Mouse (Mus musculus): ENCODE results near the gene Il11ra1. TPM values are rescaled to one million over a fixed set of nuclear protein-coding genes. Genes with fewer than 3 reads are reported as not detected.

Gene Il11ra1
- polyA plus RNA-seq, 1 experiment = 3.3 TPM

DNA sequence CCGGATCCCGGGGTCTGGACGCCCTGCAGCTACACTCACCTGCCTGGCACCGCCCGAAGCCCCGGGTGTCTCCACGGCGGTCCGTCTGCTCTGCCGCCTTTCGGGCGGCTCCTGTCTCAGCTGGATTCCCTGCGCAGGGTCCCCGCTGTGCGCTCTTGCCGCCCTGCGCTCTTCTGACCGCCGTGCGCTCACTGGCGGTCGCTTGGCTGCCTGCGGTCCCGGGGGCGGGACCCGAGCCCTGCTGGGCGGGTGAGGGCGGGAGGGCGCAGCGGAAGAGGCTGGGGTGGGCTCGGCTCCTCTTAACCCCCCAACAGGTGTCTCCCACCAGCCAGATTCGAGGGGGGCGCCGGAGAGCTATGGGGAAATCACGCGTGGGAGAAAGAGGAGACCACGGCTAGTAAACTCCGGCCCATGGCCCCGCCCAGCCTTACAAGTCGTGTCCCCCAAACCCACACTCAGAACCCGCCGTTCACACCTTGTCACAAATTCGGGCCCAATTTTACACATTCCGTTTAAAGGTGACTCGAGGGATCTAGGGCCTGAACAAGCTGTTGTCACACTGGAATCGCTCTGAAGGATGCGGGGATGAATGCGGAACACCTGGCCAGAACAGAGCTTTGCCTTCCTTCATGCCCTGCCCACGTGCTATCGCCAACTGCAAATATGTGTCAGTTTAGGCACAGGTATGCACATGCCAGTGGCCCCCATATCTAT lies 31.4 kb downstream of the Il11ra1 start, which contains the start of gene Arid3c:
Gene Arid3c, minus strand, starts transcription at position 91 of the 714 bp plus-strand sequence.
- Histone ChIP-seq H3K79me2 (ENCODE audit: control insufficient read depth, insufficient read depth) (no peaks in the 10 kb centered on the region), H3K4me2 (ENCODE audit: low read depth) (peak within 1 kb of the TSS; percentile 34)
- TF ChIP-seq MYOG (IDR thresholded peaks at IDR 0.05; ENCODE audit: control insufficient read depth in 1 of 3, insufficient read depth in 1 of 3, insufficient read length in 2 of 3, low read depth in 2 of 3) (no peak), POLR2A (IDR thresholded peaks at IDR 0.05; ENCODE audit: insufficient read length, low read depth) (no peak), REST (IDR thresholded peaks at IDR 0.05; ENCODE audit: insufficient read depth, insufficient read length) (no peak), MYOD1 (IDR thresholded peaks at IDR 0.05; ENCODE audit: control insufficient read depth in 1 of 3, insufficient read length in 2 of 3, low read depth in 2 of 3) (no peak), CEBPB (IDR thresholded peaks at IDR 0.05; ENCODE audit: insufficient read depth, poor library complexity, severe bottlenecking) (no peak), SRF (IDR thresholded peaks at IDR 0.05; ENCODE audit: control insufficient read depth, insufficient read length, low read depth) (no peak), TCF3 (IDR thresholded peaks at IDR 0.05; ENCODE audit: insufficient read length, low read depth) (no peak), MAX (IDR thresholded peaks at IDR 0.05; ENCODE audit: low read depth) (no peak), TCF12 (IDR thresholded peaks at IDR 0.05; ENCODE audit: insufficient read depth, poor library complexity, severe bottlenecking) (no peak), E2F4 (IDR thresholded peaks at IDR 0.05; ENCODE audit: insufficient read depth) (no peak), USF1 (IDR thresholded peaks at IDR 0.05; ENCODE audit: low read depth) (no peak), POLR2AphosphoS2 (IDR thresholded peaks at IDR 0.05; ENCODE audit: insufficient read length, low read depth) (no peak)

DNA sequence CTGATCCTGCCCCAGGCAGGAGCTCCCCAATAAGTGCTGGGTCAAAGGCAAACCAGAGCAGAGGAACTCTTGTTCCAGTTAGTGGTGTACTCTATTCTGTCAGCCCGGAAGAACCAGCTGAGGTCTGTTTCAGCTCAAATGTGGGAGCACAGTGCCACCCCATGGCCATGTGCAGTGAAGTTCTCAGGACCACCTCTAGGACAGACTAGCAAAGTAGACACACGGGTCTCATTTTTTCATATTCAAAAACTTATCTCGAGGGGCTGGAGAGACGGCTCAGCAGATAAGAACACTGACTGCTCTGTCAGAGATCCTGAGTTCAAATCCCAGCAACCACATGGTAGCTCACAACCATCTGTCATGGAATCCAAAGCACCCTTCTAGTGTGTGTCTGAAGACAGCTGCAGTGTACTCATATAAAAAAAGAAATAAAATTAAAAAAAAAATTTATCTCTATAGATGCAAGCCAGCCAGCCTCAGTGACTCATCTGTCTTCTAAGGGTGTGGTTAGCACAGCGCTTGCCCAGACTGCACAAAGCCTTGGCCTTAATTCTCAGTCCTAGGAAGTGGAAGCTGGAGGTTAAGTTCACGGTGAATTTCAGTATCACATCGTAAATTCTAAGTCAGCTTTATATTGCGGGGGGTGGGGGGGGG lies 37.9 kb downstream of the Il11ra1 start:
- peaks cover 7% of the 10 kb centered on the region for H3K27me3 ChIP-seq (ENCODE audit: control insufficient read depth, insufficient read depth, insufficient read length)
- H3K4me2 ChIP-seq (ENCODE audit: low read depth) = peak overlapping the region; percentile 63
- H3ac ChIP-seq (ENCODE audit: control insufficient read depth, insufficient read length) = no peak overlapping the region
- no peak overlapping the region for H3K4me3 ChIP-seq
- H3K79me2 ChIP-seq (ENCODE audit: control insufficient read depth, insufficient read depth) = peaks cover 14% of the 10 kb centered on the region
- no peaks in the 10 kb centered on the region for H3K36me3 ChIP-seq (ENCODE audit: control insufficient read depth, insufficient read depth)
- peak; percentile 70 for TF ChIP-seq POLR2AphosphoS2 (IDR thresholded peaks at IDR 0.05; ENCODE audit: insufficient read length, low read depth)
- no peak for TF ChIP-seq E2F4 (IDR thresholded peaks at IDR 0.05; ENCODE audit: insufficient read depth)
- TF ChIP-seq MYOG (IDR thresholded peaks at IDR 0.05; ENCODE audit: control insufficient read depth in 1 of 3, insufficient read depth in 1 of 3, insufficient read length in 2 of 3, low read depth in 2 of 3) = peak in 1 of 3 experiments; percentile 8

More for the DNA sequence above, 31.4 kb downstream of the Il11ra1 start, which contains the start of gene Arid3c:
- no peak within 1 kb of the TSS for H3ac ChIP-seq (ENCODE audit: control insufficient read depth, insufficient read length)
- no peaks in the 10 kb centered on the region for H3K36me3 ChIP-seq (ENCODE audit: control insufficient read depth, insufficient read depth)
- H3K27me3 ChIP-seq (ENCODE audit: control insufficient read depth, insufficient read depth, insufficient read length) = peaks cover 60% of the 10 kb centered on the region
- H3K4me3 ChIP-seq = no peak within 1 kb of the TSS

DNA sequence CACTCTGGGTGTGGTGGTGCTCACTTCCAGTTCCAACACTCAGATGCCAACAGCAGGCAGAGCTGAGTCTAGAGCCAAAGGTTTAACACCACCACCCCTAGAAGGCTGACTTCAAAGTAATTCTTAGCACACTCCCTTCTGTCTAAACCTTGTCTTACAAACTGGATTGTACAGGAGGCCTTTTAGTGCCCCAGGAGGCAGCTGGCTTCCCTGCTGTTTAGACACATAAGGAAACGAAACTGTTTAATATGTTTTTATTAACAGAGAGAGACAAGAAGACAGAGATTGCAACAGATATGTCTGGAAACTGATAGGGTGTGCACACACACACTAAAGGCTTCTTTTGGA lies 38.4 kb downstream of the Il11ra1 start:
- no peak for TF ChIP-seq CEBPB (IDR thresholded peaks at IDR 0.05; ENCODE audit: insufficient read depth, poor library complexity, severe bottlenecking)
- TF ChIP-seq REST (IDR thresholded peaks at IDR 0.05; ENCODE audit: insufficient read depth, insufficient read length) = no peak
- no peak for TF ChIP-seq POLR2AphosphoS2 (IDR thresholded peaks at IDR 0.05; ENCODE audit: insufficient read length, low read depth)
- TF ChIP-seq TCF3 (IDR thresholded peaks at IDR 0.05; ENCODE audit: insufficient read length, low read depth) = no peak
- no peak for TF ChIP-seq USF1 (IDR thresholded peaks at IDR 0.05; ENCODE audit: low read depth)
- TF ChIP-seq E2F4 (IDR thresholded peaks at IDR 0.05; ENCODE audit: insufficient read depth) = no peak
- no peak for TF ChIP-seq MYOD1 (IDR thresholded peaks at IDR 0.05; ENCODE audit: control insufficient read depth in 1 of 3, insufficient read length in 2 of 3, low read depth in 2 of 3)
- TF ChIP-seq MYOG (IDR thresholded peaks at IDR 0.05; ENCODE audit: control insufficient read depth in 1 of 3, insufficient read depth in 1 of 3, insufficient read length in 2 of 3, low read depth in 2 of 3) = no peak
- TF ChIP-seq TCF12 (IDR thresholded peaks at IDR 0.05; ENCODE audit: insufficient read depth, poor library complexity, severe bottlenecking) = no peak
- no peak for TF ChIP-seq SRF (IDR thresholded peaks at IDR 0.05; ENCODE audit: control insufficient read depth, insufficient read length, low read depth)
- no peak for TF ChIP-seq POLR2A (IDR thresholded peaks at IDR 0.05; ENCODE audit: insufficient read length, low read depth)
- peaks cover 14% of the 10 kb centered on the region for H3K79me2 ChIP-seq (ENCODE audit: control insufficient read depth, insufficient read depth)
- H3K4me2 ChIP-seq (ENCODE audit: low read depth) = peak overlapping the region; percentile 63
- H3K36me3 ChIP-seq (ENCODE audit: control insufficient read depth, insufficient read depth) = no peaks in the 10 kb centered on the region
- no peak overlapping the region for H3K4me3 ChIP-seq
- H3ac ChIP-seq (ENCODE audit: control insufficient read depth, insufficient read length) = no peak overlapping the region
- H3K27me3 ChIP-seq (ENCODE audit: control insufficient read depth, insufficient read depth, insufficient read length) = peaks cover 2% of the 10 kb centered on the region

DNA sequence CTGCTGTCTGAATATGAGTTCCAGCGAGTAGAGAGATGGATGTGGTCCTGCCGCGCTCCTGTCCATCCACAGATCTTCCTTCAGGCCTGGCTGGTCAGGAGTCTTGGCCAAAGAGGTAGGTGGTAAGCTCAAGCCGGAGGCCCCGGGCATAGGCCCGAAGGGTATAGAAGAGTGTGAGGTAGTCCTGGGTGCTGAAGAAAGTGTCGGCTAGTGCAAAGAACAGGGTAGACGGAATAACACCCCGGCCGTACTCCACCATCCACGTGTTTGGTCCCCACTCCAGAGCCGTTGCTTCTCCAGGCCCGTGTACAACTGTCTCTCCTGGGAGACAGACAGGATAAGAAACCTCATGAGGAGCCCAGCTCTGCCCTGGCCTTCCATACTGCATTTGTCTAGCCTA lies 39.5 kb downstream of the Il11ra1 start:
- no peak for TF ChIP-seq CEBPB (IDR thresholded peaks at IDR 0.05; ENCODE audit: insufficient read depth, poor library complexity, severe bottlenecking)
- TF ChIP-seq TCF12 (IDR thresholded peaks at IDR 0.05; ENCODE audit: insufficient read depth, poor library complexity, severe bottlenecking) = no peak
- no peak for TF ChIP-seq POLR2AphosphoS2 (IDR thresholded peaks at IDR 0.05; ENCODE audit: insufficient read length, low read depth)
- TF ChIP-seq REST (IDR thresholded peaks at IDR 0.05; ENCODE audit: insufficient read depth, insufficient read length) = no peak
- TF ChIP-seq POLR2A (IDR thresholded peaks at IDR 0.05; ENCODE audit: insufficient read length, low read depth) = no peak
- TF ChIP-seq TCF3 (IDR thresholded peaks at IDR 0.05; ENCODE audit: insufficient read length, low read depth) = no peak
- TF ChIP-seq MAX (IDR thresholded peaks at IDR 0.05; ENCODE audit: low read depth) = no peak
- no peak for TF ChIP-seq MYOD1 (IDR thresholded peaks at IDR 0.05; ENCODE audit: control insufficient read depth in 1 of 3, insufficient read length in 2 of 3, low read depth in 2 of 3)
- no peak for TF ChIP-seq MYOG (IDR thresholded peaks at IDR 0.05; ENCODE audit: control insufficient read depth in 1 of 3, insufficient read depth in 1 of 3, insufficient read length in 2 of 3, low read depth in 2 of 3)
- no peak for TF ChIP-seq E2F4 (IDR thresholded peaks at IDR 0.05; ENCODE audit: insufficient read depth)
- no peak for TF ChIP-seq USF1 (IDR thresholded peaks at IDR 0.05; ENCODE audit: low read depth)
- TF ChIP-seq SRF (IDR thresholded peaks at IDR 0.05; ENCODE audit: control insufficient read depth, insufficient read length, low read depth) = no peak
- peak overlapping the region; percentile 60 for H3K4me3 ChIP-seq
- no peaks in the 10 kb centered on the region for H3K27me3 ChIP-seq (ENCODE audit: control insufficient read depth, insufficient read depth, insufficient read length)
- peaks cover 14% of the 10 kb centered on the region for H3K79me2 ChIP-seq (ENCODE audit: control insufficient read depth, insufficient read depth)
- H3K36me3 ChIP-seq (ENCODE audit: control insufficient read depth, insufficient read depth) = no peaks in the 10 kb centered on the region
- no peak overlapping the region for H3ac ChIP-seq (ENCODE audit: control insufficient read depth, insufficient read length)
- H3K4me2 ChIP-seq (ENCODE audit: low read depth) = peak overlapping the region; percentile 69

Data from myocyte (in vitro differentiated cells).